Mouse (Mus musculus) MEL (cell line): Measurements from ENCODE around the gene B130006D01Rik. TPM values are rescaled to one million over a fixed set of nuclear protein-coding genes. Genes with fewer than 3 reads are reported as not detected.

Experiments
- DNase-seq: peaks from one replicate; pipeline ENCODE4 v3.0.0; 2011; ENCODE audit warnings: low read depth, low spot score
- H3K27ac ChIP-seq: 2 replicates; pipeline ENCODE4 v1.5.1; 2012; ENCODE audit warnings: low read depth, mild to moderate bottlenecking, control low read depth, low read length, moderate library complexity; ENCODE audit not compliant: control insufficient read depth
- H3K27me3 ChIP-seq, 2 experiments: fragments of 150-350 bp in 1 of 2; sonication (generic) in 1 of 2; 2 replicates each; pipeline ENCODE4 v1.6.1; 2012; ENCODE audit warnings: low read length in 2 of 2, mild to moderate bottlenecking in 2 of 2, improper control_type of control experiment in 1 of 2, moderate library complexity in 1 of 2; ENCODE audit not compliant: insufficient read depth in 2 of 2, control insufficient read depth in 1 of 2
- H3K36me3 ChIP-seq, 2 experiments: 2 replicates each; pipeline ENCODE4 v1.6.1; 2012 to 2014; ENCODE audit warnings: low read length in 2 of 2, improper control_type of control experiment in 1 of 2, inconsistent platforms in 1 of 2, mild to moderate bottlenecking in 1 of 2; ENCODE audit not compliant: insufficient read depth in 2 of 2, control insufficient read depth in 1 of 2
- H3K4me1 ChIP-seq, 2 experiments: fragments of 150-350 bp in 1 of 2; sonication (generic) in 1 of 2; 2 replicates each; pipeline ENCODE4 v1.6.1; 2012; ENCODE audit warnings: low read length in 2 of 2, improper control_type of control experiment in 1 of 2, mild to moderate bottlenecking in 1 of 2; ENCODE audit not compliant: insufficient read depth in 2 of 2, control insufficient read depth in 1 of 2
- H3K4me3 ChIP-seq, 2 experiments: fragments of 150-350 bp in 1 of 2; sonication (generic) in 1 of 2; 2 replicates each; pipeline ENCODE4 v1.5.1; 2012; ENCODE audit warnings: low read depth in 2 of 2, low read length in 2 of 2, mild to moderate bottlenecking in 2 of 2, moderate library complexity in 2 of 2, control low read depth in 1 of 2, improper control_type of control experiment in 1 of 2; ENCODE audit not compliant: control insufficient read depth in 1 of 2, insufficient read depth in 1 of 2
- H3K79me2 ChIP-seq: 2 replicates; pipeline ENCODE4 v1.6.1; 2012; ENCODE audit warnings: mild to moderate bottlenecking, low read length, moderate library complexity; ENCODE audit not compliant: control insufficient read depth, poor library complexity, insufficient read depth
- H3K9ac ChIP-seq: 2 replicates; pipeline ENCODE4 v1.6.1; 2012; ENCODE audit warnings: low read depth, mild to moderate bottlenecking, control low read depth, low read length, moderate library complexity; ENCODE audit not compliant: control insufficient read depth, poor library complexity, severe bottlenecking
- H3K9me3 ChIP-seq: fragments of 150-350 bp; sonication (generic); replicated peaks from 2 replicates; pipeline ENCODE4 v1.6.1; 2012; ENCODE audit warnings: mild to moderate bottlenecking, low read length, improper control_type of control experiment, moderate library complexity; ENCODE audit not compliant: insufficient read depth
- CTCF ChIP-seq, 3 experiments: IDR thresholded peaks in 2 of 3; conservative IDR thresholded peaks in 1 of 3; 2 replicates each; pipeline ENCODE4 v1.5.1; 2011 to 2012; ENCODE audit warnings: low read length in 3 of 3, low read depth in 2 of 3, mild to moderate bottlenecking in 2 of 3, improper control_type of control experiment in 1 of 3, inconsistent platforms in 1 of 3, mixed read lengths in 1 of 3, moderate library complexity in 1 of 3; ENCODE audit not compliant: control insufficient read depth in 1 of 3, insufficient read depth in 1 of 3, poor library complexity in 1 of 3, severe bottlenecking in 1 of 3
- EP300 ChIP-seq, 2 experiments: IDR thresholded peaks; 2 replicates each; pipeline ENCODE4 v1.6.1; 2011; ENCODE audit warnings: improper control_type of control experiment in 2 of 2, low read length in 2 of 2, low read depth in 1 of 2, mild to moderate bottlenecking in 1 of 2
- ETS1 ChIP-seq: IDR thresholded peaks from 2 replicates; pipeline ENCODE4 v1.6.1; 2012; ENCODE audit warnings: low read depth, mild to moderate bottlenecking, inconsistent platforms, low read length, improper control_type of control experiment, moderate library complexity
- GABPA ChIP-seq: IDR thresholded peaks from 2 replicates; pipeline ENCODE4 v1.6.1; 2012; ENCODE audit warnings: low read depth, mild to moderate bottlenecking, inconsistent platforms, low read length, improper control_type of control experiment, moderate library complexity
- GATA1 ChIP-seq: IDR thresholded peaks from 2 replicates; pipeline ENCODE4 v1.6.1; 2011; ENCODE audit warnings: low read depth, low read length, improper control_type of control experiment
- HCFC1 ChIP-seq: IDR thresholded peaks from 2 replicates; pipeline ENCODE4 v1.6.1; 2012; ENCODE audit warnings: low read depth, mild to moderate bottlenecking, inconsistent platforms, low read length, improper control_type of control experiment, moderate library complexity
- MAFK ChIP-seq: IDR thresholded peaks from 2 replicates; pipeline ENCODE4 v1.6.1; 2011; ENCODE audit warnings: low read depth, mild to moderate bottlenecking, low read length, improper control_type of control experiment, borderline replicate concordance
- MAZ ChIP-seq: IDR thresholded peaks from 2 replicates; pipeline ENCODE4 v1.6.1; 2012; ENCODE audit warnings: low read depth, mild to moderate bottlenecking, inconsistent platforms, low read length, improper control_type of control experiment
- NRF1 ChIP-seq: IDR thresholded peaks from 2 replicates; pipeline ENCODE4 v1.6.1; 2014; ENCODE audit warnings: low read depth, mild to moderate bottlenecking, inconsistent platforms, low read length, improper control_type of control experiment, moderate library complexity; ENCODE audit not compliant: poor library complexity, insufficient read depth, severe bottlenecking
- POLR2AphosphoS2 ChIP-seq: IDR thresholded peaks from 2 replicates; pipeline ENCODE4 v1.6.1; 2011; ENCODE audit warnings: low read length, improper control_type of control experiment
- POLR2AphosphoS5 ChIP-seq: IDR thresholded peaks from 2 replicates; pipeline ENCODE4 v1.6.1; 2012; ENCODE audit warnings: low read depth, borderline replicate concordance, mild to moderate bottlenecking, inconsistent platforms, low read length, moderate library complexity, mixed read lengths
- RCOR1 ChIP-seq: IDR thresholded peaks from 2 replicates; pipeline ENCODE4 v1.6.1; 2012; ENCODE audit warnings: low read depth, mild to moderate bottlenecking, inconsistent platforms, low read length, improper control_type of control experiment
- SMC3 ChIP-seq: IDR thresholded peaks from 2 replicates; pipeline ENCODE4 v1.6.1; 2011; ENCODE audit warnings: low read depth, low read length, improper control_type of control experiment
- USF1 ChIP-seq: IDR thresholded peaks from 2 replicates; pipeline ENCODE4 v1.6.1; 2014; ENCODE audit warnings: low read depth, mild to moderate bottlenecking, inconsistent platforms, low read length, improper control_type of control experiment, moderate library complexity
- ZKSCAN1 ChIP-seq: IDR thresholded peaks from 2 replicates; pipeline ENCODE4 v1.6.1; 2012; ENCODE audit warnings: low read depth, mild to moderate bottlenecking, inconsistent platforms, low read length, improper control_type of control experiment, moderate library complexity
- ZMIZ1 ChIP-seq: IDR thresholded peaks from 2 replicates; pipeline ENCODE4 v1.6.1; 2012; ENCODE audit warnings: low read depth, mild to moderate bottlenecking, inconsistent platforms, low read length, improper control_type of control experiment, moderate library complexity
- ZNF384 ChIP-seq: IDR thresholded peaks from 2 replicates; pipeline ENCODE4 v1.6.1; 2012; ENCODE audit warnings: low read depth, mild to moderate bottlenecking, inconsistent platforms, low read length, improper control_type of control experiment
- polyA plus RNA-seq, 2 experiments: library from polyadenylated mRNA; stranded (reverse) in 1 of 2; unstranded in 1 of 2; fragments of >175 nt in 1 of 2; fragments of >200 nt in 1 of 2; gene quantifications; 2 replicates each; pipeline versions ENCODE4 v1.2.1 to v1.2.4; 2012; ENCODE audit warnings: low replicate concordance in 2 of 2, low read depth in 1 of 2; ENCODE audit not compliant: insufficient read length in 2 of 2, insufficient read depth in 1 of 2, missing spikeins in 1 of 2
- total RNA-seq: library from RNA; depleted of rRNA; stranded (reverse); fragments of 300-350 nt; gene quantifications from 2 replicates; pipeline ENCODE4 v1.2.3, GENCODE M21; 2012

B130006D01Rik gene
- total and polyA plus RNA-seq, 3 experiments = 0.11 to 0.73 TPM; not detected in 1

DNA sequence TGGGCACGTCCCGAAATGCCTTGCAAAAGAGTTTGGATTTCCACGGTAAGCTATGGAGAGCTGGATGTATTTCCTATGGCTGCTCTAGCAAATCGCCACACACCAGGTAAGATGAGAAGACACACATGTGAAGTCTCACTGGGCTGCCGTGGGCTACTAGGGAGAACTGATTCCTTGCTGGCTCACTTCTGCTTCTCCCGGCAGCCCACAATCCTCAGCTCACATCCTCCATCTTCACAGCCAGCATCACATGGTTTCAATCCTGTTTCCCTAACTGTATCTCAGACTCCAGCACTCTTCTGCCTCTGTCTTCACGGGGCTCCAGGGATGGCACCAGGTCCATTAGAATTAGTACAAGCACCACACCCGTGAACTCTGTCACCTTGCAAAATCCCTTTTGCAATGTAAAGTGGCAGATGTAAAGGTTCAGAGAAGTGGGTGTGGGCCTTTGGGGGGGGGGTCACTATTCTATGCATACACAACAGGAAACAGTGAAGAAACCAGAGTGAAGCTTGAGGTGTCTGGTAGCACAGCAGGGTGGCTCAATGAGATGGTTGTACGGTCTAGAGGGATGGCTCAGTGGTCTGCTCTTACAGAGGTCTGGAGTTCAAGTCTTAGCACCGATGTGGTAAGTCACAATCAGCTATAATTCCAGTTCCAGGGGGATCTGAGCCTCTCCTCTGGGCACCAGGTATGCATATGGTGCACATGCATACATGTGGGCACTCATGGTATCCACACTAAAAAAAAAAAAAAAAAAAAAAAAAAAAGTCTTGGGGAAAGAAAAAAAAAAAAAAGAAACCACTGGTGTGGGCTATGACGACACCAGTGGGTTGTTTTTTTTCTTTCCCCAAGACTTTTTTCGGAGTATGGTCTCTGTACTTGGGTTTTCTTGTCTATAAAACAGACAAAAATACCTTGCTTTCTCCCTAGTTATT is 19.1 kb upstream of the B130006D01Rik start:
- TF ChIP-seq ZNF384 = peak; percentile 63; the same call in 1 of the 2 replicates
- TF ChIP-seq POLR2AphosphoS2 = no peak
- no peaks in the 10 kb centered on the region for H3K27me3 ChIP-seq
- H3K79me2 ChIP-seq = no peaks in the 10 kb centered on the region
- no peak overlapping the region for H3K27ac ChIP-seq
- H3K4me3 ChIP-seq = no peak overlapping the region
- no peak overlapping the region for H3K9ac ChIP-seq
- H3K4me1 ChIP-seq = peaks cover 21 to 31% of the 10 kb centered on the region in 2 experiments
- no peaks in the 10 kb centered on the region for H3K9me3 ChIP-seq
- H3K36me3 ChIP-seq = peaks cover 0 to 31% of the 10 kb centered on the region in 2 experiments; a peak in 2 of 4 replicates
- DNase-seq = no peak

DNA sequence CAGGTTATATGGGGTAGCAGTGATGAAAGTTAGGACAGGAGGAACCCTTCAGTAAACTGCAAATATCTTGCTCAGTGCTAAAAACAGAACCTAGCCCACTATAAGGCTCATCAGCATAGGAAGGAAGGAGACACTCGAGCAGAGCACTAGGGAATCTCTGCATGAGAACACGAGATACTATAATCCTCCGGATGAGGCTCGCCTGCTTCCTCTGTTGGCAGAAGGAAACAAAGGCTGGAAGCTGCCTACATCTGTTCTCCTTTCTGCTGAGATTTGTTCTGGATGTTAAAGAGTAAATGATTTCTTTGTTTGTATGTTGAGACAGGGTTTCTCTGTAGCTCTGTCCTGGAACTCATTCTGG is 18.4 kb upstream of the B130006D01Rik start:
- peaks cover 17 to 29% of the 10 kb centered on the region in 2 experiments for H3K4me1 ChIP-seq
- TF ChIP-seq MAZ (no peak), HCFC1 (no peak), GABPA (no peak), SMC3 (no peak), MAFK (no peak), USF1 (no peak)
- TF ChIP-seq, all 39 proteins: peak for 0
- no peak overlapping the region for H3K27ac ChIP-seq

DNA sequence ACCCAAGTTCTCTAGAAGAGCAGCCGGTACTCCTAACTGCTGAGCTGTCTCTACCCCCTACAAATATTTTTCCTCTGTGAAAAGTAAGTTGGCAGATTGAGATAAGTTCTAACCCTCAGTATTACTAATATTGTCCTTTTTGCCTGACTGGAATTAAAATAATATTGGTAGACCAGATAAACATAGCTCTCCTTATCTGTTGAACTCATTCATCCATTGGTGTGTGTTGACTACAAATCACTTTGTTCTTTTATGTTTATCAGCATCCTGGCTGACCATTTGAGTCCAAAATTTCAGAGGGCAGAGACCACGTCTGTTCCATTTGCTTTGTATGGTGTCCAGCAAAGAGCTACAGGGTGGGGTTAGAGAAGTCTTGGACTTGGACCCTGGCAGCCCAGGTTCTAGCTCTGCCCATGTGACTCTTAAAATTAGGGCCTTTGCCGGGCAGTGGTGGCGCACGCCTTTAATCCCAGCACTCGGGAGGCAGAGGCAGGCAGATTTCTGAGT is 13.8 kb upstream of the B130006D01Rik start:
- no peak overlapping the region for H3K27ac ChIP-seq
- peaks cover 0 to 26% of the 10 kb centered on the region in 2 experiments; a peak in 2 of 4 replicates for H3K36me3 ChIP-seq
- H3K9ac ChIP-seq = no peak overlapping the region
- DNase-seq = no peak
- no peak overlapping the region for H3K4me3 ChIP-seq
- H3K9me3 ChIP-seq = no peaks in the 10 kb centered on the region
- H3K4me1 ChIP-seq = peaks cover 9 to 23% of the 10 kb centered on the region in 2 experiments
- H3K27me3 ChIP-seq = no peaks in the 10 kb centered on the region
- H3K79me2 ChIP-seq = peaks cover 18% of the 10 kb centered on the region
- TF ChIP-seq ZKSCAN1 = no peak
- peak; percentile 35 to 50; a peak in 1 of 4 replicates for TF ChIP-seq EP300 (IDR thresholded peaks at IDR 0.05; ENCODE audit: low read depth in 1 of 2, low read length in 2 of 2)
- no peak for TF ChIP-seq POLR2AphosphoS5
- TF ChIP-seq ZMIZ1 = no peak
- TF ChIP-seq ZNF384 = no peak
- TF ChIP-seq GATA1 = peak; percentile 58
- TF ChIP-seq CTCF (IDR thresholded peaks at IDR 0.05 in 2 of 3, conservative IDR thresholded peaks at IDR 0.05 in 1 of 3; ENCODE audit: control insufficient read depth in 1 of 3, insufficient read depth in 1 of 3, low read depth in 2 of 3, low read length in 3 of 3, poor library complexity in 1 of 3, severe bottlenecking in 1 of 3) = no peak
- TF ChIP-seq ETS1 = no peak
- 0 out of 2 replicates have a peak, but pooled peaks have one; percentile 24 for TF ChIP-seq RCOR1
- no peak for TF ChIP-seq NRF1

More for the DNA sequence above, 18.4 kb upstream of the B130006D01Rik start:
- Histone ChIP-seq H3K27me3 (no peaks in the 10 kb centered on the region), H3K4me3 (no peak overlapping the region), H3K9ac (no peak overlapping the region), H3K79me2 (no peaks in the 10 kb centered on the region), H3K36me3 (peaks cover 0 to 31% of the 10 kb centered on the region in 2 experiments; a peak in 2 of 4 replicates), H3K9me3 (no peaks in the 10 kb centered on the region)
- DNase-seq = no peak
